Mouse (Mus musculus): ENCODE measurements around the gene Csrnp1. TPM values are rescaled to one million over a fixed set of nuclear protein-coding genes. Genes with fewer than 3 reads are reported as not detected.

The Csrnp1 gene
- 1.4 and 3.4 TPM in 2 replicates for polyA plus RNA-seq (2015; fragmentation: Nextera tagmentation; extraction: Ambion mirVana)

DNA sequence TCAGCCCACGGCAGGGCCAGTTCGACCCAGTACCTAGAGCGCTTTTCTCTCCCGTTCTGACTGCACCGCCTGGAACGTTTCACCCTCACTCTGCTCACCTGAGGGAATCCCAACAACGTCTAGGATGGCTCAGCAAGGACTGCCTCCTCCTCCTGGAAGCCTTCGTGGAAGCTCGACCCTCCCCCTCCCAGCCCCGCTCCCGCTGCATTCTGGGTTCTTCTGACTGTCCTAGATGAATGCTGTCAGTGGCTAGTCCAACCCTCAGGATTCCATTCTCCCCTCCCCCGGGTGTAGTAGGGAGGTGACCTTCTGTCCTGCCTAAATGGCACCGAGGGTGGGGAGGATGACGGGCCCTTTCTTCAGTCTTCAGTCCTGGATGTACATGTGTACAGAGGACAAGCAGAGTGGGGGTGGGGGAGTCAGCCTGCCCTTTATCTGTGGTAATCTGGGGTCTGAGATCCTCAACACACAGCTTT lies at the start of gene Csrnp1:
Gene Csrnp1 (minus strand): TSS at position 123 of the 476 bp plus-strand sequence.
- H3K36me3 ChIP-seq, result no peaks in the 10 kb centered on the region
- WGBS, result 10% methylated on average over 14 of the region's 14 CpGs
- H3K4me1 ChIP-seq, result peaks cover 38% of the 10 kb centered on the region
- no peak for ATAC-seq (ENCODE audit: low FRiP score)
- H3K4me2 ChIP-seq, result peak within 1 kb of the TSS; percentile 94
- peak within 1 kb of the TSS; percentile 62 for H3K9ac ChIP-seq (replicated peaks)
- H3K9me3 ChIP-seq (replicated peaks), result no peaks in the 10 kb centered on the region
- peak within 1 kb of the TSS; percentile 33 for H3K27ac ChIP-seq (replicated peaks)
- peaks cover 9% of the 10 kb centered on the region for H3K27me3 ChIP-seq (replicated peaks)
- peak within 1 kb of the TSS; percentile 64 for H3K4me3 ChIP-seq (replicated peaks)

DNA sequence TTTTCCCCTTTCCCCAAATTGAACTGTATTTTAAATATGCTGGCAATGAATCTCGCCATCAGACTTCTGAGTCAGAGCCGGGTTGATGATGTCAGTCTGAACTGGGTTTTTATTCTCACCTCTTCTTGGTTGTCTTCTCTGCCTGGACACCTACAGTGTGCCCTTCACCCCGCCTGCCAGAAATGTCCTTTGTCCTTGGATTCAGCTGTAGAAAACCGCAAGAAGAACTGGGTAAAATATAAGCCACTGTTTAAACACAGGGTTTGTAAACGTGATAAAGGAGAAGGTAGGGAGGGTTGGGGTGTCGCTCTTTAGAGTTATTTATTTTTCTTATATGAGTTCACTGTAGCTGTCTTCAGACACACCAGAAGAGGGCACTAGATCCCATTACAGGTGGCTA lies 48.3 kb upstream of the Csrnp1 start:
- peaks cover under 1% of the 10 kb centered on the region; the same call in 1 of the 2 replicates for H3K4me1 ChIP-seq
- no peak for ATAC-seq (ENCODE audit: low FRiP score)
- H3K9me3 ChIP-seq (replicated peaks), result no peaks in the 10 kb centered on the region
- no peaks in the 10 kb centered on the region for H3K27me3 ChIP-seq (replicated peaks)
- H3K36me3 ChIP-seq, result no peaks in the 10 kb centered on the region
- no peak overlapping the region for H3K4me2 ChIP-seq
- H3K27ac ChIP-seq (replicated peaks), result no peak overlapping the region
- WGBS, result 90% methylated on average over 6 of the region's 6 CpGs
- H3K4me3 ChIP-seq (replicated peaks), result no peak overlapping the region
- H3K9ac ChIP-seq (replicated peaks), result no peak overlapping the region

DNA sequence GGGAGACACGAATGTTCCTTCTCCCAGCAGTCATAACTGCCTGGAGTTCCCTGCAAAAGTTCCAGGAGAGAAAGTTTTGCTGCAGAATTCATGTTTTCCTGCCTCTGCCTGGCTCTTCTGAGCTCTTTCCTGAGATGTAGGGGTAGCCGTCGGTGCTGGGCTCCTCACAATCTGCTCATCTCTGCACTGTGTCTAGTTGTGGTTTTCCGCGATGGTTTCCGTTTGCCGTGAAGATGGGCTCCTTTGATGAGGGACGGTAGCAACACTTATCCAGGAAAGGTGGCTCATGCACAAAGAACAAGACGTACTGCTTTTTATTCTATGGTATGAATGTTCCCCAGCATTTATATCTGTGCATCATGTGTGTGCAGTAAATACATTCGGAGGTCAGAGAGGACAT lies 46.0 kb upstream of the Csrnp1 start:
- no peaks in the 10 kb centered on the region for H3K9me3 ChIP-seq (replicated peaks)
- no peaks in the 10 kb centered on the region for H3K36me3 ChIP-seq
- no peak overlapping the region for H3K27ac ChIP-seq (replicated peaks)
- H3K27me3 ChIP-seq (replicated peaks), result no peaks in the 10 kb centered on the region
- 87% methylated on average over 10 of the region's 10 CpGs for WGBS
- ATAC-seq (ENCODE audit: low FRiP score), result no peak
- H3K4me3 ChIP-seq (replicated peaks), result no peak overlapping the region
- H3K9ac ChIP-seq (replicated peaks), result no peak overlapping the region
- peaks cover 7% of the 10 kb centered on the region for H3K4me1 ChIP-seq
- no peak overlapping the region for H3K4me2 ChIP-seq

DNA sequence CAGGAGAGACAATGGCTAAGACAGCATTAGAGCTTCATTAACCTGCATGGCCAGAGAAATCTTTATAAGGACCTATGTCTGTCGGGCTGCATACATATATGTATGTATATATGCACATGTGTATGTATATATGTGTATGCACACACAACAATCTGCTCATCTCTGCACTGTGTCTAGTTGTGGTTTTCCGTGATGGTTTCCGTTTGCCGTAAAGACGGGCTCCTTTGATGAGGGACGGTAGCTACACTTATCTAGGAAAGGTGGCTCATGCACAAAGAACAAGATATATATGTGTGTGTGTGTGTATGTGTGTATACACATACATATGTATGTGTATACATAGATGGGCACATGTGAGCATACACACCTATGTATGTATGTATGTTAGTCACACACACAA lies 45.4 kb upstream of the Csrnp1 start:
- Histone ChIP-seq H3K36me3 (no peaks in the 10 kb centered on the region), H3K27ac (replicated peaks) (no peak overlapping the region), H3K9ac (replicated peaks) (no peak overlapping the region), H3K27me3 (replicated peaks) (no peaks in the 10 kb centered on the region), H3K9me3 (replicated peaks) (no peaks in the 10 kb centered on the region), H3K4me1 (peaks cover 7% of the 10 kb centered on the region), H3K4me3 (replicated peaks) (no peak overlapping the region), H3K4me2 (no peak overlapping the region)
- ATAC-seq (ENCODE audit: low FRiP score), result no peak
- 90% methylated on average over 6 of the region's 6 CpGs for WGBS

DNA sequence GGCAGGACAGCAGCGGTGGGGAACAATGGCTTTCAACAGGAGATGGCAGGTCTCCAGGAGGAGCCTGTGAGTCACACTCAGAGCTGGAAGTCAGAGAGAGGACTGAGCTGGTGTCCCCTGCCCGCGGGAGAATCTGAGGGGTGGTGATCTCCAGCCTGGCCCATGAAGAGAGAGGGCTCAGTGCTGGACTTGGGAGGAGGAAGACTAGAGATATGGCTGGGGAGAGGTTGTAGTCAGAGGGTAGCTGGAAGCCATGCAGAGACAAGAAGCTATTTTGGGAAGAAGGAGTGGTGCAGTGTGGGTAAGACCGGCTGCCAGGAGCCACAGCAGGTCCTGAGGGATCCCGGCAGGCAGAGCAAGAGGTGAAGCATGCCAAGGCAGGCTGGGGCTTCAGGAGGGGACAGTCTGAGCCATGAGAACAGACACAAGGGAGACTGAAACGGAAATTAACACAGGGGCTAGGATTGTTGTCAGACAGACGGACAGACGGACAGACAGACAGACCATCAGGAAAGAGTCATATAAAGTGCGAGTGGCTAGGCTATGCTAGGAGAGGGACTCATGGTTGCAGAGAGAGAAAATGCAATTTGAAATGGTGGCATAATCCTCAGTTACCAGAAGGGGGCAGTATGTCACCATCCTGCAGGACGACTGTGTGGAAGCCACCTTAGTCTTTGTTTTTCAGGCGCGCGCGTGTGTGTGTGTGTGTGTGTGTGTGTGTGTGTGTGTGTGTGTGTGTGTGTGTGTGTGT lies 43.1 kb upstream of the Csrnp1 start:
- 31% methylated on average over 14 of the region's 14 CpGs for WGBS
- Histone ChIP-seq H3K4me2 (no peak overlapping the region), H3K27ac (replicated peaks) (no peak overlapping the region), H3K4me3 (replicated peaks) (no peak overlapping the region), H3K9ac (replicated peaks) (no peak overlapping the region), H3K27me3 (replicated peaks) (no peaks in the 10 kb centered on the region), H3K4me1 (peaks cover 7% of the 10 kb centered on the region), H3K36me3 (no peaks in the 10 kb centered on the region), H3K9me3 (replicated peaks) (no peaks in the 10 kb centered on the region)
- ATAC-seq (ENCODE audit: low FRiP score), result no peak

DNA sequence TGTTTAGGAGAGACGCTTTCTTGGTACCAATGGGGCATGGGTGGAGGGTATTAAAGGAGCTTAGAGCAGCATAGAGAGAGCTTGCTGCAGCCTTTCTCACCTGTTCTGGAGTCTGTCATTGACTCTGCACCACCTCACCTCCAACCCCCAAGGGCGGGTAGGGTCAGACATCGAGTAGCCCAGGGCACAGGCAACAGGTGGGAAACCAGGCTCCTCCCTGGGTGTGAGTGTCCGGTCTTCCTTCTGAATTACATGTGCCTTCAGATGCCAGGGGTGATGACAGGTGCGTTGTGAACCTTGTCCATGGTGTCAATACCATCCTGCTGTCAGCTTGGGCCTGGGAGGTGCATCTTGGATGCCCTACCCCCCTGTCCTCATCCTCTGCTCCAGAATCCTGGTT lies 40.2 kb upstream of the Csrnp1 start:
- Histone ChIP-seq H3K27ac (replicated peaks) (no peak overlapping the region), H3K36me3 (no peaks in the 10 kb centered on the region), H3K4me1 (peaks cover 10% of the 10 kb centered on the region), H3K9ac (replicated peaks) (no peak overlapping the region), H3K27me3 (replicated peaks) (no peaks in the 10 kb centered on the region), H3K4me3 (replicated peaks) (no peak overlapping the region), H3K4me2 (no peak overlapping the region), H3K9me3 (replicated peaks) (no peaks in the 10 kb centered on the region)
- ATAC-seq (ENCODE audit: low FRiP score), result no peak
- WGBS, result 81% methylated on average over 5 of the region's 5 CpGs

DNA sequence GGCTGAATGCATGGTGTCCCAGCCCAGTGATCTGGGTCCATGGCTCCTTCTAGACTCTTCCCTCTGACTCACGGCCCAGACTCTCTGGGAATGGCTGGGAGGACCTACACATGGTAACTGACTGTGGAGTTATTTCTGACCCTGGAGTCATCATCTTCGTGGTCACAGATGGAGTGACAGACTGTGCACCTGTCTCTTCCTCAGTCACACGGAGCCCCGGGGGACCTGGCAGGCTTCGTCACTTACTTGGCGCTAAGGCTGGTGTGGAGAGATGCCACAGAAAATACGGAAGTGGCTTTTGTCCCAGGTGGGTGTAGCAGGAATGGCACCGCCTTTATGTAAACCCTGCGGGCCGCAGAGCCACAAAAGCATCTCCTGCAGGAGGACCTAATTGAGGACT lies 39.7 kb upstream of the Csrnp1 start:
- no peak overlapping the region for H3K4me3 ChIP-seq (replicated peaks)
- H3K9ac ChIP-seq (replicated peaks), result no peak overlapping the region
- 76% methylated on average over 10 of the region's 10 CpGs for WGBS
- no peak for ATAC-seq (ENCODE audit: low FRiP score)
- H3K9me3 ChIP-seq (replicated peaks), result no peaks in the 10 kb centered on the region
- H3K4me2 ChIP-seq, result no peak overlapping the region
- no peaks in the 10 kb centered on the region for H3K27me3 ChIP-seq (replicated peaks)
- H3K4me1 ChIP-seq, result peaks cover 10% of the 10 kb centered on the region
- H3K27ac ChIP-seq (replicated peaks), result no peak overlapping the region
- H3K36me3 ChIP-seq, result no peaks in the 10 kb centered on the region

DNA sequence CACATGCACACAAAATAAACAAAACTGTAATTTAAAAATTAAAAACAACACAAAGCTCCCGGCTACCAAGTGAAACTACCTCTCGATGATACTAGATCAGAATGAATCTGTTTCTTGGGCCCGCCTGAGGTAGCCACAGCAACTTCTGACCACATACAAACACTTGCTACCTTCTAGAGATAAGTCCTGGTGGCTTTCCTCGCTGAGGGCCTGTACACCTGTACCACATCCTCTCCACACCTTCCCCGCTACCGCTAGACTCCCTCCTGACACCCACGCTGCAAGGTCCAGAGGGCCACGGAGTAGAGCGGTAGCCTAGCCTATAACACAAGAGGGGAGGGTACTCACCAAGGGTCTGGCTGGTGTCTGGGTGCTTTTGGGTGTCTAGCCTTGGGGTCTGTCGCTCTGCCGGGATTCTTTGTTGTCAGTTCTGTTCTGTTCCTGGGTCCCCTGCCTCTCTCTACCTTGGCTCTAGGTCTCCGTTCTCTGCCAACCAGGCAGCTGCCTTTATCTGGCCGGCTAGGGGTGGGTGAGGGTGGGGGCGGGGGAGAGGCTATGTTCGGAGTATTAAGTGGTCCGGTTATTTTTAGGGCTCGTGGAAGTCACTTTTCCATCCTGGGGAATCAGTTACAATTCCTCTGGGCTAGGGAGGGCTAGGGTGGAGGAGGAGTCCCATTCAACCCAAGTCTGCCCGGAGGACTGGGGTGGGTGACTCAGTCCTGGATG lies 38.8 kb upstream of the Csrnp1 start, which contains the start of gene Xirp1:
Gene Xirp1 (minus strand): TSS at position 513 of the 726 bp plus-strand sequence.
- Histone ChIP-seq H3K4me2 (no peak within 1 kb of the TSS), H3K4me1 (peaks cover 10% of the 10 kb centered on the region), H3K9ac (replicated peaks) (no peak within 1 kb of the TSS), H3K4me3 (replicated peaks) (no peak within 1 kb of the TSS), H3K27ac (replicated peaks) (no peak within 1 kb of the TSS), H3K27me3 (replicated peaks) (no peaks in the 10 kb centered on the region), H3K9me3 (replicated peaks) (no peaks in the 10 kb centered on the region), H3K36me3 (no peaks in the 10 kb centered on the region)
- WGBS, result 88% methylated on average over 18 of the region's 18 CpGs
- ATAC-seq (ENCODE audit: low FRiP score), result no peak

DNA sequence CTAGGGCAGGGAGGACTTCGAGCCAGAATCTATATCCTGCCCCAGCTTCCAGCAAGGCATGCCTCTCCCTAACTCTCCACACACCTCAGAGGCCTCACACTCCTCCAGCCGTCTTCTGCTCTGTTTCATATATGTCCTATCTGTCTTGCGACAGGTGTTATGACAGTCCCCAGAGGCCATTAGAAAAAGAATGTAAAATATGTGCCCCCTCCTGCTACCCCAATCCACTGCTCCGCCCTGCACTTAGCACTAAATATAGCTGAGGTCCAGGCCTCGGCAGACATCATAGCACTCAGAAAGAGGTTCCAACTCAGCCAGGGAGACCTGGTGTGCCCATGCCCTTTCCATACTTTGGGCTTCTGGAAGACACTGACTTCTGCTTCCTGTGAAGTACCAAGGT lies 36.7 kb upstream of the Csrnp1 start:
- Histone ChIP-seq H3K36me3 (no peaks in the 10 kb centered on the region), H3K9me3 (replicated peaks) (no peaks in the 10 kb centered on the region), H3K4me2 (no peak overlapping the region), H3K4me3 (replicated peaks) (no peak overlapping the region), H3K4me1 (peaks cover 2% of the 10 kb centered on the region; the same call in 1 of the 2 replicates), H3K9ac (replicated peaks) (no peak overlapping the region), H3K27me3 (replicated peaks) (no peaks in the 10 kb centered on the region), H3K27ac (replicated peaks) (no peak overlapping the region)
- no peak for ATAC-seq (ENCODE audit: low FRiP score)
- 80% methylated on average over 5 of the region's 5 CpGs for WGBS

DNA sequence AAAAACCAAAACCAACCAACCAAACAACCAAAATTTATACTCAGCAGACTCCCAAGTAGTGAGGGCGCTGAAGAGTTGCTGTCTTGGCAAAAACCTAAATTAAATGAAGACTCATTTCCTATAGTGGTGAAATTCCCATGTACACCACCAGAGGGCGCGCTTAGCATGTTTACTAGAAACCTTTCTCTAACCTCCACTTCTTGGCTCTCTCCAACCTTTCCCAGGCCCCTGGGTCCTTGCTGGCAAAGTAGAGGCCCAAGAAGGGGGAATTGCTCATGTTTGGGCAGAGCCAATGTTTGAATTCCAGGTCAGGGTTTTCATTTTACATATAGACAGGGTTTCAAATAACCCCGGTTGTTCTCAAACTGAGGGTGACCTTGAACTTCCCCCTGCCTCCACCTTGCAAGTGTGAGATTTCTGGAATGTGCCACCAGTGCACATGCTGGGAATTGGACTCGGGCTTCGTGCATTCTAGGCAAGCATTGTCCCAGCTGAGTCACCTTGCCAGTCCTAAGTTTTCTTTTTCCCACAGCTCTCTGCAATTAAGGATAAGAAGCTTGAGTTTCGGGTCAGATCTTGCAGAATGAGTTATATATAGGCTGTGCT lies 35.9 kb upstream of the Csrnp1 start:
- Histone ChIP-seq H3K9ac (replicated peaks) (no peak overlapping the region), H3K9me3 (replicated peaks) (no peaks in the 10 kb centered on the region), H3K27ac (replicated peaks) (no peak overlapping the region; the same call in 1 of the 2 replicates), H3K4me1 (peaks cover 2% of the 10 kb centered on the region; the same call in 1 of the 2 replicates), H3K4me3 (replicated peaks) (no peak overlapping the region), H3K4me2 (no peak overlapping the region), H3K36me3 (no peaks in the 10 kb centered on the region), H3K27me3 (replicated peaks) (no peaks in the 10 kb centered on the region)
- no peak for ATAC-seq (ENCODE audit: low FRiP score)
- 49% methylated on average over 7 of the region's 7 CpGs for WGBS

DNA sequence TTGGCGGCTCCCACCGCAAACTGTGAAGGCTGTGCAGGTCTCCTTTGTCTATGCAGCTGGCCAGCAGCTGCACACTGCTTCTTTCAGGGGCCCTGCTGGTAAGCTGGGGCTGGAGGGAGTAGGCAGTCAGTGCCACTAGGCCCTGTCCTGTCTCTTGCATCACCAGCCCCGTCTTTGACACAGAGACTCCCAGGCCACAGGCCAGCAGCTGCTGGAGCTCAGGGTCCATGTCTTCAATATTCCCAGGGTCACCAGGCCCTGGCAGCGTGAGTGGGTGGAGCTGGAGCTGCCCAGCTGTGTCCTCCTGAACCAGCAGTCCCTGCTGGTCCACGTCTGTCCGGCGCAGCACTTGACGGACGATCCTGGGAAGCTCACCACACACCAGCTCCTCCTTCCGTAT lies 32.5 kb upstream of the Csrnp1 start:
- Histone ChIP-seq H3K4me1 (peaks cover 2% of the 10 kb centered on the region; the same call in 1 of the 2 replicates), H3K27me3 (replicated peaks) (peaks cover 6% of the 10 kb centered on the region), H3K36me3 (no peaks in the 10 kb centered on the region), H3K9me3 (replicated peaks) (no peaks in the 10 kb centered on the region), H3K9ac (replicated peaks) (no peak overlapping the region), H3K4me2 (no peak overlapping the region), H3K27ac (replicated peaks) (no peak overlapping the region), H3K4me3 (replicated peaks) (no peak overlapping the region)
- ATAC-seq (ENCODE audit: low FRiP score), result no peak
- 76% methylated on average over 10 of the region's 10 CpGs for WGBS
